Mouse (Mus musculus) left cerebral cortex, postnatal 14 days (tissue): ENCODE measurements at regions not wholly inside any gene's neighbourhood (a gene's known extent, or its start where the extent isn't known, plus 50 kb on each side); places are given as distances from the start of the nearest gene placed in this dataset.
"Not testable (repeated sequence)": the region's sequence is repeated elsewhere in the genome, so short reads cannot be mapped to it uniquely, and the experiment has no call there.

Experiments used
- DNase-seq, 2 experiments: peaks; one replicate each; pipeline ENCODE4 v3.0.0; 2021 to 2022; ENCODE audit warnings: low spot score in 2 of 2, mixed read lengths in 1 of 2
- intact Hi-C: fragments of 180-260 bp; cut with DNase I; formaldehyde crosslinking; loops from one replicate; pipeline ENCODE4 v1.15.1; 2025

- DNase-seq: no peak
- intact Hi-C loops: no loop called here
These were observed 73.4 kb upstream of the Chd2 start for GRCm38 (mm10) chr7:73614840-73615555.

- DNase-seq: peak in 1 of 2 experiments; percentile 46
- intact Hi-C loops: no loop called here
These were observed 72.7 kb upstream of the Chd2 start for GRCm38 (mm10) chr7:73614341-73614740.

GRCm38 (mm10) chr7:73612752-73613092 is 71.1 kb upstream of the Chd2 start:
- intact Hi-C loops: no loop called here
- no peak for DNase-seq

GRCm38 (mm10) chr7:73611866-73612751 is 70.5 kb upstream of the Chd2 start:
- intact Hi-C loops: no loop called here
- DNase-seq: no peak

- intact Hi-C loops: no loop called here
These were observed 67.2 kb upstream of the Chd2 start for GRCm38 (mm10) chr7:73608804-73609275.

GRCm38 (mm10) chr7:73608070-73608803 is 66.6 kb upstream of the Chd2 start:
- intact Hi-C loops: no loop called here
- DNase-seq: no peak

More at GRCm38 (mm10) chr7:73608804-73609275, 67.2 kb upstream of the Chd2 start:
- DNase-seq: no peak

GRCm38 (mm10) chr7:73607450-73608005 is 65.9 kb upstream of the Chd2 start:
- intact Hi-C loops: loop anchor here (2.0 kb wide), 1 partner anchor 49 kb away; no protein-coding TSS in a partner anchor
- DNase-seq: no peak

GRCm38 (mm10) chr7:73606677-73607449 is 65.2 kb upstream of the Chd2 start:
- DNase-seq: peak; percentile 95 to 96
- intact Hi-C loops: loop anchor here (2.0 kb wide), 1 partner anchor 48 kb away; no protein-coding TSS in a partner anchor

GRCm38 (mm10) chr7:73604597-73604996 is 63.0 kb upstream of the Chd2 start:
- no peak for DNase-seq
- intact Hi-C loops: no loop called here

- no peak for DNase-seq
- intact Hi-C loops: no loop called here
These were observed 61.4 kb upstream of the Chd2 start for GRCm38 (mm10) chr7:73602815-73603551.

GRCm38 (mm10) chr7:73601336-73601735 is 59.7 kb upstream of the Chd2 start:
- intact Hi-C loops: no loop called here
- DNase-seq: no peak

- DNase-seq: no peak
- intact Hi-C loops: no loop called here
These were observed 59.1 kb upstream of the Chd2 start for GRCm38 (mm10) chr7:73600776-73601175.

- intact Hi-C loops: not testable (repeated sequence)
These were observed 58.4 kb upstream of the Chd2 start for GRCm38 (mm10) chr7:73600003-73600385.

GRCm38 (mm10) chr7:73599354-73600002 is 57.8 kb upstream of the Chd2 start:
- no peak for DNase-seq
- intact Hi-C loops: no loop called here

More at GRCm38 (mm10) chr7:73600003-73600385, 58.4 kb upstream of the Chd2 start:
- not testable (repeated sequence) for DNase-seq

GRCm38 (mm10) chr7:73597968-73598367 is 56.3 kb upstream of the Chd2 start:
- DNase-seq: no peak
- intact Hi-C loops: no loop called here

- DNase-seq: no peak
- intact Hi-C loops: no loop called here
These were observed 55.5 kb upstream of the Chd2 start for GRCm38 (mm10) chr7:73596866-73597840.
